7 mouse cellular contexts compared by ENCODE assay signal in genomic region chr6:118593377-118594061, GRCm38 (mm10). TPM values are rescaled to one million over a fixed set of nuclear protein-coding genes. Genes with fewer than 3 reads are reported as not detected.
DNase-seq lines count a peak whose midpoint lies in the region; ATAC-seq and TF ChIP-seq lines count a peak whose summit lies in the region.

No protein-coding gene starts in this region.

- peak; percentile 31 for DNase-seq in CD4-positive helper T cell, adult 2 months (ENCODE audit: low read depth, low spot score)
- peak; percentile 43 for DNase-seq in ES-E14 (ENCODE audit: low read depth, low spot score)
- peak; percentile 45 for DNase-seq in kidney, postnatal 10 days
- peak; percentile 57 for DNase-seq in lung, postnatal 36 days
- no peak for DNase-seq in thymus, postnatal 25 days

- in situ Hi-C loops in ES-E14 (cut with MboI; ENCODE audit: low sequenced_read_pairs in 2 of 2, unreplicated experiment in 2 of 2): no loop called here

- H3K27me3 ChIP-seq in forebrain, embryonic 16.5 days (replicated peaks; ENCODE audit: control insufficient read depth, insufficient read depth, low read length): peaks cover 4% of the 10 kb centered on the region; the same call in 1 of the 2 replicates
- no peaks in the 10 kb centered on the region for H3K27me3 ChIP-seq in testis, adult 2 months (ENCODE audit: control insufficient read depth, insufficient read depth, low read length)

- peak overlapping the region; percentile 62 for H3K4me2 ChIP-seq in forebrain, embryonic 16.5 days (ENCODE audit: low read length)

- ATAC-seq in forebrain, embryonic 16.5 days: peak; percentile 63

- no peaks in the 10 kb centered on the region for H3K36me3 ChIP-seq in ES-E14 (ENCODE audit: control insufficient read depth, insufficient read depth, low read length, poor library complexity, severe bottlenecking)
- H3K36me3 ChIP-seq in forebrain, embryonic 16.5 days (ENCODE audit: control insufficient read depth, insufficient read depth): peaks cover 2% of the 10 kb centered on the region; the same call in 1 of the 2 replicates
- H3K36me3 ChIP-seq in testis, adult 2 months (ENCODE audit: control insufficient read depth, insufficient read depth, low read length): no peaks in the 10 kb centered on the region

- no peak for TF ChIP-seq CTCF in testis, adult 2 months (IDR thresholded peaks at IDR 0.05; ENCODE audit: control insufficient read depth, insufficient read depth, insufficient replicate concordance, low read depth, low read length)

- H3K27ac ChIP-seq in ES-E14 (ENCODE audit: insufficient read depth, low read depth, low read length, poor library complexity, severe bottlenecking): no peak overlapping the region
- H3K27ac ChIP-seq in forebrain, embryonic 16.5 days (ENCODE audit: low read length): no peak overlapping the region
- no peak overlapping the region for H3K27ac ChIP-seq in testis, adult 2 months (ENCODE audit: control insufficient read depth, insufficient read depth, low read depth, low read length)

- peaks cover 2 to 9% of the 10 kb centered on the region in 2 experiments; a peak in 2 of 4 replicates for H3K4me1 ChIP-seq in ES-E14 (ENCODE audit: control insufficient read depth in 2 of 2, insufficient read depth in 2 of 2, low read length in 2 of 2, poor library complexity in 1 of 2)
- peaks cover 10% of the 10 kb centered on the region for H3K4me1 ChIP-seq in forebrain, embryonic 16.5 days (replicated peaks; ENCODE audit: control insufficient read depth, insufficient read depth, low read length)
- peaks cover 14% of the 10 kb centered on the region for H3K4me1 ChIP-seq in testis, adult 2 months (ENCODE audit: control insufficient read depth, insufficient read depth, low read length)

- 2% methylated on average over 34 of the region's 34 CpGs for WGBS in forebrain, embryonic 16.5 days

- H3K4me3 ChIP-seq in ES-E14 (ENCODE audit: insufficient read depth in 1 of 2, low read depth in 1 of 2, low read length in 2 of 2, poor library complexity in 1 of 2, severe bottlenecking in 1 of 2): peak overlapping the region; percentile 32 to 66; a peak in 3 of 4 replicates
- peak overlapping the region; percentile 37 for H3K4me3 ChIP-seq in forebrain, embryonic 16.5 days (replicated peaks; ENCODE audit: low read length)
- H3K4me3 ChIP-seq in testis, adult 2 months (ENCODE audit: control insufficient read depth, low read depth, low read length): peak overlapping the region; percentile 80

- no peak; the same call in 1 of the 2 replicates for TF ChIP-seq POLR2A in testis, adult 2 months (IDR thresholded peaks at IDR 0.05; ENCODE audit: control insufficient read depth, low read depth, low read length)

- no peaks in the 10 kb centered on the region for H3K9me3 ChIP-seq in ES-E14 (ENCODE audit: control insufficient read depth, insufficient read depth, low read depth, low read length)
- no peaks in the 10 kb centered on the region for H3K9me3 ChIP-seq in forebrain, embryonic 16.5 days (ENCODE audit: control insufficient read depth, low read length)

- no peak overlapping the region for H3K9ac ChIP-seq in ES-E14 (ENCODE audit: insufficient read depth, low read depth, low read length, poor library complexity, severe bottlenecking)
- peak overlapping the region; percentile 40 for H3K9ac ChIP-seq in forebrain, embryonic 16.5 days (replicated peaks; ENCODE audit: low read depth, low read length)

TF ChIP-seq in ES-E14, 5 proteins besides CTCF, POLR2A, EP300 and RAD21:
- no peak for TF ChIP-seq ZC3H11A (IDR thresholded peaks at IDR 0.05; ENCODE audit: borderline replicate concordance, low read depth, low read length)
- TF ChIP-seq CHD2 (IDR thresholded peaks at IDR 0.05; ENCODE audit: low read depth, low read length): no peak
- no peak for TF ChIP-seq MAFK (IDR thresholded peaks at IDR 0.05; ENCODE audit: insufficient read depth, low read depth, low read length)
- no peak for TF ChIP-seq HCFC1 (IDR thresholded peaks at IDR 0.05; ENCODE audit: borderline replicate concordance, insufficient read depth, low read length)
- peak; percentile 32; the same call in 1 of the 2 replicates for TF ChIP-seq ZNF384 (IDR thresholded peaks at IDR 0.05; ENCODE audit: low read depth, low read length)

RNA-seq across cellular contexts. Expression of gene Ankrd26, which starts 31.5 kb away (rescaled TPM):
- 14.1 and 15.4 TPM in 2 replicates for total RNA-seq in ES-E14 (2012; rRNA removed)
- 20.5 and 21.6 TPM in 2 replicates for polyA plus RNA-seq in forebrain, embryonic 16.5 days (2015; fragmentation: Nextera tagmentation; extraction: Ambion mirVana)
- polyA plus RNA-seq in testis, adult 2 months (2012; rRNA removed): 0.94 and 1.2 TPM in 2 replicates
